Mouse (Mus musculus) brain, embryonic 14.5 days (tissue): Measurements from ENCODE around the gene Ctu2.

Source experiments
- CTCF ChIP-seq: fragments of 200-500 bp; IDR thresholded peaks from 2 replicates; pipeline ENCODE4 v1.5.1; 2012; ENCODE audit warnings: inconsistent platforms, mild to moderate bottlenecking, moderate library complexity, borderline replicate concordance; ENCODE audit not compliant: insufficient read depth, insufficient read length; ENCODE audit errors: extremely low read depth
- POLR2A ChIP-seq: fragments of 200-500 bp; IDR thresholded peaks from 2 replicates; pipeline ENCODE4 v1.6.1; 2012; ENCODE audit warnings: mild to moderate bottlenecking, inconsistent platforms, borderline replicate concordance; ENCODE audit not compliant: poor library complexity, insufficient read depth, insufficient read length, severe bottlenecking; ENCODE audit errors: extremely low read depth

GRCm38 (mm10) chr8:122526526-122527170, 50.7 kb downstream of the Ctu2 start:
- TF ChIP-seq POLR2A = no peak
- no peak for TF ChIP-seq CTCF
